Mouse (Mus musculus) erythroblast, embryonic 14.5 days (primary cell): ENCODE data around the gene Adrb1.

Experiments
- GATA1 ChIP-seq: IDR thresholded peaks from 2 replicates; pipeline ENCODE4 v1.6.1; 2012; ENCODE audit warnings: low read length, inconsistent platforms, mixed read lengths
- TAL1 ChIP-seq: IDR thresholded peaks from 3 replicates; pipeline ENCODE4 v1.6.1; 2012; ENCODE audit warnings: low read length, inconsistent platforms, mixed read lengths

- TF ChIP-seq GATA1 (no peak), TAL1 (no peak)
These were observed 33.2 kb upstream of the Adrb1 start for GRCm38 (mm10) chr19:56688661-56689335.
